Mouse (Mus musculus): ENCODE measurements around the gene Cd63.

GRCm38 (mm10) chr10:128918246-128918645 lies 17.5 kb downstream of the Cd63 start:
- TF ChIP-seq POLR2A (IDR thresholded peaks at IDR 0.05; ENCODE audit: borderline replicate concordance, extremely low read depth, low read depth, low read length), result no peak
- no peak for TF ChIP-seq CTCF (IDR thresholded peaks at IDR 0.05; ENCODE audit: insufficient read depth, low read length)

Measured in lung, adult 2 months (tissue).